Mouse (Mus musculus) layer of hippocampus, adult 2 months (tissue): ENCODE data around the gene Aldh3b1. TPM values are rescaled to one million over a fixed set of nuclear protein-coding genes. Genes with fewer than 3 reads are reported as not detected.
A peak's percentile ranks its signal among the peaks of the same experiment; 100 is the strongest.

ENCODE experiments used
- DNase-seq, 2 experiments: peaks; one replicate each; pipeline ENCODE4 v3.0.0; 2022; ENCODE audit warnings: low spot score in 2 of 2
- H3K27ac ChIP-seq: fragments of 200-600 bp; 2 replicates; pipeline ENCODE4 v1.8.1; 2022
- H3K4me3 ChIP-seq: fragments of 200-600 bp; 2 replicates; pipeline ENCODE4 v1.8.1; 2022; ENCODE audit warnings: mild to moderate bottlenecking
- CTCF ChIP-seq: fragments of 200-600 bp; conservative IDR thresholded peaks from 2 replicates; pipeline ENCODE4 v1.8.1; 2022; ENCODE audit warnings: antibody characterized with exemption, mild to moderate bottlenecking, moderate library complexity
- total RNA-seq, 2 experiments: library from RNA; stranded (reverse); gene quantifications; 2 replicates each; pipeline ENCODE4 v1.2.3; 2021

Aldh3b1 gene
- total RNA-seq, 2 experiments from 2014 or later, result 2.2 to 2.4 TPM

DNA sequence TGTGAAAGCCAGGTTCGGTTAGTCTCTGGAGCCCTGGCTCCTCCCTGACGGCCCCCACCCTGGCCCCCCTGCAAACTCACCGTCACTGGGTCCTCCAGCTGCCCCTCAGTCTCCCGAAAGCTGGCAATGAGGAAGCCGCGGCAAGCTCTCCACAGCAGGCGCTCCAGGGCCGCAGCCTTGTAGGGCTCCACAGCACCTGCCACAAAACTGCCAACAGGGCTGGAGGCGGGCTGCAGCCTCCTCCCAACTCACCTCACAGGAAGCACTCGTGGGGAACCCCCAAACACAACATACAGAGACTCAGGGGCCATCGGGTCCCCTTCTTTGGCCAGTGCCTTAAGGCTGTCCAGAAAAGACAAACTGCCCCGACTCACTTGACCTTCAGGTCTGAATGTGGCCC is 26.6 kb downstream of the Aldh3b1 start:
- no peak for TF ChIP-seq CTCF
- no peak overlapping the region for H3K27ac ChIP-seq
- no peak for DNase-seq
- H3K4me3 ChIP-seq, result no peak overlapping the region

DNA sequence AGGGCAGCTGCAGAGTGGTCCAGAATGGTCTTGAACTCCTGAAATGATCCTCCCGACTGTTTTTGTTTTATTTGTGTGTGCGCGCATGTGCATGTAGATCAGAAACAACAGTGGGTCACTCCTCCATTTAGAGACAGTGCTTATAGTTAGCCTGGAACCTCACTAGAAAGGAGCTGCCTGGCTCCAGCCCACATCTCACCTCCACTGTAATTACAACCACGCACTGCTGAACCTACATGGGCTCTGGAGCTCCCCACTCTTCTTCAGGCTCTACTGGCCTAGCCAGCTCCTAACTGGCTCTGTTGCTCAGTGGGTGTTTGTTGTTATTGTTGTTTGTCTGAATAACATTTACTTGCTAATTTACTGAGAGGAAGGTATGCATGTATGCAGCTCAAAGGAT is 30.0 kb downstream of the Aldh3b1 start:
- no peak overlapping the region for H3K27ac ChIP-seq
- DNase-seq, result no peak
- H3K4me3 ChIP-seq, result no peak overlapping the region
- no peak for TF ChIP-seq CTCF

DNA sequence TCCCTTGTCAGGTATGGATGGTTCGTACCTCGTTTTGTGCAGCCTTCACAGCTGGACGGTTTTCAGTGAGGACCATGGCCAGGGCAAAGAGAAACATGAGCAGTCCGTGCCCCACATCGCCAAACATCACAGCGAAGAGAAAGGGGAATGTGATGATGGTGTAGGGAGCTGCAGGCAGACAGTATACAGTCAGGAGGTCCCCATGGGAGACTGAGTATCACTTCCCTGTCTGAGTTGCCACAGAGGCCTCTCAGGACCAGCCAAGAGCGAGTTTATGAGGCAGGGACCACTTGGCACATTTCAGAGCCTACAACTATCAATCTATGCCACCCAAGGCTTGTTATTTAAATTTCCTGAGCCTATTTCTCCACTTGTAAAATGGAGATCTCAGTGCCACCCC is 30.7 kb downstream of the Aldh3b1 start:
- no peak overlapping the region for H3K4me3 ChIP-seq
- DNase-seq, result no peak
- TF ChIP-seq CTCF, result no peak

DNA sequence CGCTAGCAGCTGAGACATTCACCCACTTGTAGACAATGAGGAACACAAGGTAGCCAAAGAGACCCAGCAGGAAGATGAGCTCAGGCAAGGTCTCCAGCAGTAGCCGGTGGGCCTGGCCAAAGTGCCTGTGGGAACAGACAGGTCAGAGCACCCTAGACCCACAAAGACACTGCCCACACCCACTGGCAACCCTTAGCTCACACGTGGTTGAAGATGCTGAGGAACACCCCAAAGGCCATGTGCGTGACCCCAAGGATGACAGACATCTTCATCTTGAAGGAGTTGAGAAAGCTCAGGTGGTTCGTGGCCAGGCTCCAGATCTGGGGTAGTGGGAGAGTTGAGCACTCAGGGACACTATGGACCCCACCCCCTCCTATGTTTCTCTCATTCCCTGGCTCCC is 32.1 kb downstream of the Aldh3b1 start:
- TF ChIP-seq CTCF, result no peak
- Histone ChIP-seq H3K4me3 (no peak overlapping the region), H3K27ac (no peak overlapping the region)
- no peak for DNase-seq

More for the DNA sequence above, 30.7 kb downstream of the Aldh3b1 start:
- no peak overlapping the region for H3K27ac ChIP-seq

DNA sequence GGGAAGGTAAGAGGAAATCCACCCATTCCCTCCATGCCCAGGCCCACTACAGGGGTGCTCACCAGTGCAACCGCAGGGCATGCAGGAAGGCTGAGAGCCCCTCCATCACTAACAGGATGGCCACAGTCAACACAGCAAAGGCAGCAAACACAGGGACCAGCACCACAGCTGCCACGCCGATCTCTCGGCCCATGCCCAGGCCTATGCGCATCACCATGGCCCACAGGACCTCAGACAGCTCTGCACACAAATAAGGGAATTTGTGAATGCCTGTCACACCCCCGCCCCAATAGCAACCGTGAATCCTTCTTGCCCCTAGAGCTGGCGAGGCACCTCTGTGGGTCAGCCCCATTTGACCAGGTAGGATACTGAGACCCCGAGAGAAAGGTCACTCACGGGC is 33.4 kb downstream of the Aldh3b1 start:
- DNase-seq, result no peak
- Histone ChIP-seq H3K4me3 (no peak overlapping the region), H3K27ac (peak overlapping the region; percentile 58; the same call in 1 of the 2 replicates)
- TF ChIP-seq CTCF, result no peak

DNA sequence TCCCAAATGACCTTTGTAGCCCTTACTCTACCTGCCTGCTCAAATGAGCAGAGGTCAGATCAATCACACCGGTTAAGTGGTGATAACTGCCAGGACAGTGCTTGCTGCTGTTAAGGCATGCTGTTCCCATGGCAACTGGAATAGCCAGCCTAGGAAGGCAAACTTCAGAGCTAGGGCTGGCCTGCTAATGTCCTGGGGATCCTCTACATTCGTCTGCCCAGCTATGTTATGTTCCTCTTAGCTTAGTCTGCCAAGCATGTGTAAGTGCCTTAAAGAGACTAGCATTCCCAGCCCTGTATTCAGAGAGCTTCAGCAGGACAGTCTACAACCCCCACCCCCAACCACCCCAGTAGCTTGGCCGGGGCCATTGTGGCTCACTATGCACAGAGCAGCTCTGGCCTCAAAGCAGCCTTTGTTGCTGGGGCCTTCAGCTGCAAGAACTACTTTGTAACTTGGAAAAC is 34.4 kb downstream of the Aldh3b1 start:
- DNase-seq, result peak in 1 of 2 experiments; percentile 45
- no peak for TF ChIP-seq CTCF
- Histone ChIP-seq H3K27ac (peak overlapping the region; percentile 58), H3K4me3 (no peak overlapping the region)

DNA sequence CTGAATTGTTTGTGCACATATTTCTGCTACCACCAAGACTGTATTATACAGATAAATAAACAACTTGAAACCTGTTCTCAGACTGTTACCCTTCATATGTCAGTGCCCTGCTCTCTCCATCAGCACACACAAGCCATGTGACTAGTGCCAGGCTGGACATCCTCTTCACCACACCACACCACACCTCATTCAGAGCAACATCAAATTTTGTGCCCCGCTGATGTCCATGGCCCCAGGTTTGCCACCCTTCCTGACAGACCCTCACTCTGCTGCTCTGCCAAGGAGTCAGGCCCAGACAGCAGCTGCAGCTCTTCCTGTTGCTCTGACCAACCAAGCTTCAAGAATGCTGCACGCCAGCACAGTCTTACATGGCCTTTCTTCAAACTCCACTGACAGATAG is 35.3 kb downstream of the Aldh3b1 start:
- no peak for TF ChIP-seq CTCF
- Histone ChIP-seq H3K27ac (peak overlapping the region; percentile 58; the same call in 1 of the 2 replicates), H3K4me3 (no peak overlapping the region)
- no peak for DNase-seq

DNA sequence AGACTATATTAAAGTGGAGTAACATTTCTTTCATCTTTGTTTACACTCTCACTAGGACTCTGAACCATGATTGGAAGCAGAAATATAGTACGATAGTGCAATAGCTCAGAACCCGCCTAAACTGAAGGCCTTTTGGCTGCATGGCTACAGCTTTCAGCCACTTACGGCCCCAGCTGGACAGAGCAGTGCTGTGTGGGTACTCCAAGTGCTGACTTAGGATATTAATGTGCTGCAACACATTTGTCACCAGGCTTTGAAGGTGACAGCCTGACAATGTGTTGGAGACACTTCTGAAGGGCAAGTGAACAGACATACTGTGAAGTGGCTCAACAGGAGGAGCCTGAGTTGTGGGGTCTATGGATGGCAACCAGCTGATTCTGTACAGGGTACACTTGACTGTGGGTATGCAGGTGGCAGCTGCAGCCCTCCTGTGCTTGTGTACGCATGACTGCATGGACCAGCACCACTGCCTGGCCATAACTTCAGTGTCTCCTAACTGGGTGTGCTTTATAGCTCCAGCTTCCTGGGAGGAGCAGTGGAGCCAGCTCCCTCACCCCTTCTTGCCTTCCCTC is 36.0 kb downstream of the Aldh3b1 start:
- no peak overlapping the region for H3K27ac ChIP-seq
- no peak for DNase-seq
- no peak for TF ChIP-seq CTCF
- no peak overlapping the region for H3K4me3 ChIP-seq

DNA sequence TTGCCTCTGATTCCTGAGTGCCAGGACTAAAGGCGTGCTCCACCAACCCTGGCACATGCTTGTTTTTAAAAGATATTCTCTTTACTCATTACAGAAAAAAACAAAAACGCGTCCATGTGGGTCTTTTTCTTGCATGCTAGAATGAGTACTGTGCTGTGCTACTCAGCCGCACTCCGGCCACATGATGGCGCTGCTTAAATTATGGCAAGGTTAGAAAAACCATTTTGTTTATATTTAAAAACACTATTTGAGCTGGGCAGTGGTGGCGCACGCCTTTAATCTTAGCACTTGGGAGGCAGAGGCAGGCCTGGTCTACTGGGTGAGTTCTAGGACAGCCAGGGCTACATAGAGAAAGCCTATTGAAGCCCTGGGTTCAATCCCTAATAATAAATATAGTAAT is 39.4 kb downstream of the Aldh3b1 start:
- Histone ChIP-seq H3K27ac (no peak overlapping the region), H3K4me3 (no peak overlapping the region)
- no peak for DNase-seq
- peak; percentile 57 for TF ChIP-seq CTCF

DNA sequence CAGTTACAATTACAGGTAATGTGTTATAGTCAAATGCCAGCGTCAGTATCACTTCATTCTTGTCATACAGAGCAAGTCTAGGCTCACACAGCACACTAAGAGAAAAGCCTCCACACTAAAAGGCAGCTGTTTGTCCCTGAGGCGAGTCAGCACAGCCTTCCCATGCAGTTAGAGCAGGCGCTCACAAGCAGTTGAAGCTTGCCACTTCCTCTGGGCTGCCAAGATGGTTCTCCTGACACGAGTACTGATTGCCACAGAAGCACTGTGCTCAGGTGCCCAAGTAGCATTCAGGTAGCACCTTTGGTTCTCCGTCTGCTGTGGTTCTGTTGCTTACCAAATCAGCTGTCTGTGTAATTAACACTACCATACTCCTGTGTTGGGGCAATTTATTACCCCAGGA is 40.5 kb downstream of the Aldh3b1 start:
- Histone ChIP-seq H3K4me3 (no peak overlapping the region), H3K27ac (no peak overlapping the region)
- TF ChIP-seq CTCF, result no peak
- DNase-seq, result no peak

DNA sequence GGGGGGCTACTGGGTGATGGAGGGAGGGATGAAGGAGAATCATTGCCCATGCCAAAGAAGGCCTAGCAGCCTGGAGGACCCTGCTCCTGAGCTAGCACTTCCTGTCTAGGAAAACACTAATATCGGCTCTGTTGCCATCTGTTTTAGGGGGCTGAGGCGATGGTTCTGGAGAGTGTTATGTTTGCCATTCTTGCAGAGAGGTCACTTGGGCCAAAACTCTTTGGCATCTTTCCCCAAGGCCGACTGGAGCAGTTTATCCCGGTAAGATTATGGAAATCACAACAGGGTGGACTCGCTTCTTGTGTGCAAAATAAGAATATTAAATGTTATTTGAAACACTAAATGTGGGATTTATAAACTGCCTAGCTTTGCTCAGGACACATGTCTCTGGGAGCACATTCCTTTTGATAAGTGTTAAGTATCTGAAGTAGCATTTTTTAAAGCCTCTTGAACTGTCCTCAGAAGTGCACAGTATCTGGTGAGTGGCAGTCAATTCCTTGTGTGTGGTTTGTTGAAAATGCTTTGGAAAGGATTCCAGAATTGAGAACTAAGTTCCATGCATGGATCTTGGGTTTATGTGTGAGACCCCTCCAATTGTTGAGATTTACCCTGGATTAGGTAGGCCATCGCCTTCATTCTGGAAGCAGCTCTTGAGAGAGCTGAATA is 45.1 kb downstream of the Aldh3b1 start:
- H3K4me3 ChIP-seq, result no peak overlapping the region
- H3K27ac ChIP-seq, result no peak overlapping the region
- no peak for DNase-seq
- TF ChIP-seq CTCF, result no peak

DNA sequence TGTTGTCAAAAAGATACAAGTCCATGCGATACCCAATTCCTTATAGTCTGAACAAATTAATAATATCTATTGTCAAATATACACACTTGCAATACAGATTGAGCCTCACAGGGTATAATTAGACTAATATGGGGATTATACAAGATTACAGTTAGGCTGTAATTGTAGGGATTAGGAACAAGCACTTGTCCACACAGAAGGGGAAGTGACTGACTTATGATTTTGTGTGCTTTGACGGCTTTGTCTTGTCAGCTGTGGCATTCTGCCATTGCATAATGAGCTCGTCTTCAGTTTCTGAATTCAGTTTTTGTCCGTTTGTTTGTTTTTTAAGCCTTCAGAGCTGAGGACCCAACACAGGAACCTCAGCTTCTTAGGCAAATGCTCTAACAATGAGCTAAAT is 47.4 kb downstream of the Aldh3b1 start:
- no peak for TF ChIP-seq CTCF
- H3K4me3 ChIP-seq, result no peak overlapping the region
- DNase-seq, result no peak
- H3K27ac ChIP-seq, result peak overlapping the region; percentile 46; the same call in 1 of the 2 replicates

DNA sequence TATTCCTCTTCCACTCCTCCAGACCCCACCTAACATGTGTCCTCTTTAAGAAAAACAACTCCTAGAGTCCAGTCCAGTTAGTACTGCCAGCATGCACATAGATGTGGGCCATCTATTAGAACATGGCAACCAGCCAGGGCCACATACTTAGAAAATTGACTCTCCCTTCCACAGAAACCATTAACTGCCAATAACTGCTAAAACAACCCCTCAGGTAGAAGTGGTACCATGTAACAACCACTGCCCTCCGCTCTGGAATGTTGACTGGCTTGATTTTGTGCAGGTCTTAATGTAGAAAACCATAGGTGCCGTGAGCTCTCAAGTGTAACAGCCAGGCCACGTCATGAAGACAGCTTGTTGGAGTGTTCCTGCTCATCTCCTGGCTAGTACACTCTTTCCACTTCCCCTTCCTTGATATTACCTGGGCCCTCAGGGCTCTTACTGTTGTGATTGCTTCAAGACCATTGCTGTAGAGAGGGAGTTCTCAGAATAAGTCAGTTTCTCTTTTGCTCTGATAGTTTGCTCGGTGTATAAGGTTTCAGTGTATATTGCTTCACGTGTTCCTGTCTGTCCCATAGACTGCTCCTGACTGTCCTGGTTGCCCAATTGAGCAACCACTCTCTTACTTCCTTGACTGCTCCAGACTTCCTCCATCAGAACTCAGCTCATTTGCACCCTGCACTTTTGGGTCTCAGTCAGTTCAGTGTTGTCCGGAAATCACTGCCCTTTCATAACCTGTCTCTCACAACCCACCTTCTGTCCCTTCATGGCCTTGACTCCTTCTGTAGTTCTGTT is 49.4 kb downstream of the Aldh3b1 start:
- DNase-seq, result no peak
- no peak for TF ChIP-seq CTCF
- no peak overlapping the region for H3K27ac ChIP-seq
- no peak overlapping the region for H3K4me3 ChIP-seq
